Mouse (Mus musculus) adrenal gland, adult 8-10 months (tissue): ENCODE measurements at regions not wholly inside any gene's neighbourhood (a gene's known extent, or its start where the extent isn't known, plus 50 kb on each side); places are given as distances from the start of the nearest gene placed in this dataset.

ENCODE experiments used
- DNase-seq: peaks from one replicate; pipeline ENCODE4 v3.0.0; 2022

GRCm38 (mm10) chr1:184281768-184282167 is 247.7 kb upstream of the 1700056E22Rik start:
- no peak for DNase-seq

GRCm38 (mm10) chr1:184279263-184279662 is 245.2 kb upstream of the 1700056E22Rik start:
- DNase-seq = no peak

GRCm38 (mm10) chr1:184277001-184277400 is 242.9 kb upstream of the 1700056E22Rik start:
- DNase-seq = no peak

- peak; percentile 25 for DNase-seq
Observed at GRCm38 (mm10) chr1:184275877-184276276, 241.8 kb upstream of the 1700056E22Rik start.

- DNase-seq = no peak
Observed at GRCm38 (mm10) chr1:184275396-184275795, 241.3 kb upstream of the 1700056E22Rik start.

- DNase-seq = no peak
Observed at GRCm38 (mm10) chr1:184274704-184275103, 240.6 kb upstream of the 1700056E22Rik start.

GRCm38 (mm10) chr1:184273722-184274121 is 239.6 kb upstream of the 1700056E22Rik start:
- no peak for DNase-seq

GRCm38 (mm10) chr1:184271254-184271653 is 237.2 kb upstream of the 1700056E22Rik start:
- DNase-seq = no peak

- DNase-seq = peak; percentile 45
Observed at GRCm38 (mm10) chr1:184266051-184266450, 231.9 kb upstream of the 1700056E22Rik start.

- no peak for DNase-seq
Observed at GRCm38 (mm10) chr1:184262975-184263374, 228.9 kb upstream of the 1700056E22Rik start.

- DNase-seq = no peak
Observed at GRCm38 (mm10) chr1:184261385-184261727, 227.3 kb upstream of the 1700056E22Rik start.

- DNase-seq = no peak
Observed at GRCm38 (mm10) chr1:184260722-184261384, 226.8 kb upstream of the 1700056E22Rik start.

GRCm38 (mm10) chr1:184259853-184260252 is 225.8 kb upstream of the 1700056E22Rik start:
- DNase-seq = no peak

- DNase-seq = no peak
Observed at GRCm38 (mm10) chr1:184257356-184257755, 223.3 kb upstream of the 1700056E22Rik start.

GRCm38 (mm10) chr1:184254951-184255350 is 220.8 kb upstream of the 1700056E22Rik start:
- DNase-seq = no peak

GRCm38 (mm10) chr1:184244730-184245488 is 210.8 kb upstream of the 1700056E22Rik start:
- DNase-seq = no peak

- no peak for DNase-seq
Observed at GRCm38 (mm10) chr1:184244296-184244695, 210.2 kb upstream of the 1700056E22Rik start.

GRCm38 (mm10) chr1:184241846-184242245 is 207.7 kb upstream of the 1700056E22Rik start:
- DNase-seq = no peak

- peak; percentile 28 for DNase-seq
Observed at GRCm38 (mm10) chr1:184235131-184235983, 201.3 kb upstream of the 1700056E22Rik start.

- DNase-seq = no peak
Observed at GRCm38 (mm10) chr1:184234320-184234988, 200.4 kb upstream of the 1700056E22Rik start.

- DNase-seq = no peak
Observed at GRCm38 (mm10) chr1:184233741-184234255, 199.7 kb upstream of the 1700056E22Rik start.

GRCm38 (mm10) chr1:184222326-184222725 is 188.2 kb upstream of the 1700056E22Rik start:
- no peak for DNase-seq
